Mouse (Mus musculus) embryonic facial prominence, embryonic 14.5 days (tissue): ENCODE measurements around the gene Gm17364. TPM values are rescaled to one million over a fixed set of nuclear protein-coding genes. Genes with fewer than 3 reads are reported as not detected.
A peak's percentile ranks its signal among the peaks of the same experiment; 100 is the strongest.

Experiments used
- ATAC-seq: fragments of 200-750 bp; cut with Nextera tagmentation; 2 replicates; pipeline ENCODE4 v1.8.0; 2017; ENCODE audit warnings: low read depth, moderate number of reproducible peaks, moderate TSS enrichment
- DNase-seq: peaks from one replicate; pipeline ENCODE4 v3.0.0-alpha.2; 2015; ENCODE audit warnings: low spot score
- H3K27ac ChIP-seq: fragments of 300-500 bp; sonication (generic); replicated peaks from 2 replicates; pipeline ENCODE4 v1.5.1; 2014; ENCODE audit warnings: low read depth, mild to moderate bottlenecking, low read length, moderate library complexity
- H3K27me3 ChIP-seq: fragments of 300-500 bp; sonication (generic); replicated peaks from 2 replicates; pipeline ENCODE4 v1.6.1; 2014; ENCODE audit warnings: low read length; ENCODE audit not compliant: control insufficient read depth, insufficient read depth
- H3K36me3 ChIP-seq: fragments of 300-500 bp; sonication (generic); 2 replicates; pipeline ENCODE4 v1.6.1; 2014; ENCODE audit warnings: low read length, mixed read lengths; ENCODE audit not compliant: control insufficient read depth, insufficient read depth
- H3K4me1 ChIP-seq: fragments of 300-500 bp; sonication (generic); 2 replicates; pipeline ENCODE4 v1.6.1; 2014; ENCODE audit warnings: antibody characterized with exemption, low read length; ENCODE audit not compliant: control insufficient read depth, insufficient read depth
- H3K4me2 ChIP-seq: fragments of 300-500 bp; sonication (generic); 2 replicates; pipeline ENCODE4 v1.6.1; 2014; ENCODE audit warnings: low read depth, mild to moderate bottlenecking, low read length, moderate library complexity, mixed read lengths
- H3K4me3 ChIP-seq: fragments of 300-500 bp; sonication (generic); 2 replicates; pipeline ENCODE4 v1.5.1; 2014; ENCODE audit warnings: low read depth, mild to moderate bottlenecking, low read length
- H3K9ac ChIP-seq: fragments of 300-500 bp; sonication (generic); 2 replicates; pipeline ENCODE4 v1.6.1; 2014; ENCODE audit warnings: low read depth, mild to moderate bottlenecking, low read length, moderate library complexity, mixed read lengths
- H3K9me3 ChIP-seq: fragments of 300-500 bp; sonication (generic); 2 replicates; pipeline ENCODE4 v1.6.1; 2016; ENCODE audit warnings: low read length; ENCODE audit not compliant: control insufficient read depth
- WGBS: fragments of 180-500 bp; shearing (Covaris S2); extraction: QIAGEN DNeasy Blood & Tissue Kit; methylation state at CpG from one replicate; pipeline ENCODE4 v1.1.7; 2014; 5-methylcytosine and 5-hydroxymethylcytosine counted together
- polyA plus RNA-seq: library from polyadenylated mRNA; unstranded; fragments of >200 nt; fragmentation: Nextera tagmentation; extraction: Ambion mirVana; gene quantifications from 2 replicates; pipeline ENCODE4 v1.2.1, GENCODE M21; 2014

Gene Gm17364
- polyA plus RNA-seq, 1 experiment from 2014 or later: not detected

- Histone ChIP-seq H3K9me3 (no peaks in the 10 kb centered on the region), H3K27ac (peak overlapping the region; percentile 88), H3K9ac (peak overlapping the region; percentile 89), H3K4me3 (peak overlapping the region; percentile 78), H3K27me3 (no peaks in the 10 kb centered on the region), H3K4me2 (peak overlapping the region; percentile 74), H3K4me1 (no peaks in the 10 kb centered on the region), H3K36me3 (no peaks in the 10 kb centered on the region; the same call in 1 of the 2 replicates)
- WGBS: 1% methylated on average over 24 of the region's 27 CpGs
- ATAC-seq (no peak), DNase-seq (peak; percentile 24)
These were observed 23.3 kb downstream of the Gm17364 start for GRCm38 (mm10) chr13:41250318-41250981.

GRCm38 (mm10) chr13:41249538-41250317 is 24.0 kb downstream of the Gm17364 start, which contains the start of gene Smim13:
Gene Smim13, plus strand, starts transcription at chr13:41249844.
- Histone ChIP-seq H3K9ac (peak within 1 kb of the TSS; percentile 89), H3K9me3 (no peaks in the 10 kb centered on the region), H3K36me3 (no peaks in the 10 kb centered on the region; the same call in 1 of the 2 replicates), H3K4me2 (peak within 1 kb of the TSS; percentile 74), H3K27me3 (no peaks in the 10 kb centered on the region), H3K27ac (peak within 1 kb of the TSS; percentile 88), H3K4me3 (peak within 1 kb of the TSS; percentile 78), H3K4me1 (no peaks in the 10 kb centered on the region)
- peak; percentile 99 for DNase-seq
- peak; percentile 98 for ATAC-seq
- 0% methylated on average over 18 of the region's 78 CpGs for WGBS

- Histone ChIP-seq H3K9ac (peak overlapping the region; percentile 89), H3K27ac (peak overlapping the region; percentile 88), H3K4me2 (peak overlapping the region; percentile 74), H3K36me3 (no peaks in the 10 kb centered on the region), H3K4me3 (peak overlapping the region; percentile 78), H3K27me3 (no peaks in the 10 kb centered on the region), H3K9me3 (no peaks in the 10 kb centered on the region), H3K4me1 (no peaks in the 10 kb centered on the region)
- DNase-seq (peak; percentile 81), ATAC-seq (peak; percentile 11; the same call in 1 of the 2 replicates)
- WGBS: 38% methylated on average over 12 of the region's 12 CpGs
These were observed 24.8 kb downstream of the Gm17364 start for GRCm38 (mm10) chr13:41248751-41249520.

GRCm38 (mm10) chr13:41244306-41244830 is 29.4 kb downstream of the Gm17364 start:
- H3K27ac ChIP-seq: no peak overlapping the region
- no peaks in the 10 kb centered on the region for H3K4me1 ChIP-seq
- H3K9ac ChIP-seq: no peak overlapping the region
- H3K36me3 ChIP-seq: no peaks in the 10 kb centered on the region
- no peak for DNase-seq
- ATAC-seq: no peak; the same call in 1 of the 2 replicates
- H3K27me3 ChIP-seq: no peaks in the 10 kb centered on the region
- H3K9me3 ChIP-seq: no peaks in the 10 kb centered on the region
- WGBS: 50% methylated on average over 6 of the region's 6 CpGs
- no peak overlapping the region for H3K4me2 ChIP-seq
- no peak overlapping the region for H3K4me3 ChIP-seq

- H3K4me1 ChIP-seq: no peaks in the 10 kb centered on the region
- no peak overlapping the region for H3K27ac ChIP-seq
- H3K27me3 ChIP-seq: no peaks in the 10 kb centered on the region
- no peak overlapping the region for H3K4me3 ChIP-seq
- DNase-seq (no peak), ATAC-seq (no peak)
- no peaks in the 10 kb centered on the region for H3K36me3 ChIP-seq
- no peak overlapping the region for H3K9ac ChIP-seq
- WGBS: 59% methylated on average over 2 of the region's 2 CpGs
- H3K9me3 ChIP-seq: no peaks in the 10 kb centered on the region
- no peak overlapping the region for H3K4me2 ChIP-seq
These were observed 32.2 kb downstream of the Gm17364 start for GRCm38 (mm10) chr13:41241557-41241956.

GRCm38 (mm10) chr13:41238805-41239130 is 35.0 kb downstream of the Gm17364 start:
- ATAC-seq: no peak
- 9% methylated on average over 5 of the region's 5 CpGs for WGBS
- H3K4me2 ChIP-seq: no peak overlapping the region

GRCm38 (mm10) chr13:41238035-41238804 is 35.6 kb downstream of the Gm17364 start:
- DNase-seq: no peak
- H3K27ac ChIP-seq: no peak overlapping the region
- no peak overlapping the region for H3K4me2 ChIP-seq
- no peaks in the 10 kb centered on the region for H3K4me1 ChIP-seq
- H3K27me3 ChIP-seq: no peaks in the 10 kb centered on the region
- WGBS: 67% methylated on average over 10 of the region's 10 CpGs
- ATAC-seq: no peak
- no peaks in the 10 kb centered on the region for H3K9me3 ChIP-seq
- H3K4me3 ChIP-seq: no peak overlapping the region
- no peaks in the 10 kb centered on the region for H3K36me3 ChIP-seq
- H3K9ac ChIP-seq: no peak overlapping the region

More at GRCm38 (mm10) chr13:41238805-41239130, 35.0 kb downstream of the Gm17364 start:
- no peak overlapping the region for H3K9ac ChIP-seq
- no peaks in the 10 kb centered on the region for H3K36me3 ChIP-seq
- H3K27me3 ChIP-seq: no peaks in the 10 kb centered on the region
- H3K4me3 ChIP-seq: no peak overlapping the region
- H3K9me3 ChIP-seq: no peaks in the 10 kb centered on the region
- H3K4me1 ChIP-seq: no peaks in the 10 kb centered on the region
- DNase-seq: peak; percentile 55
- H3K27ac ChIP-seq: no peak overlapping the region
